Mouse (Mus musculus) adrenal gland, adult 2 months (tissue): ENCODE results near the gene Stambp. TPM values are rescaled to one million over a fixed set of nuclear protein-coding genes. Genes with fewer than 3 reads are reported as not detected.
A peak's percentile ranks its signal among the peaks of the same experiment; 100 is the strongest.

Experiments
- DNase-seq: peaks from one replicate; pipeline ENCODE4 v3.0.0; 2021
- polyA plus RNA-seq: library from polyadenylated mRNA; depleted of rRNA; stranded (reverse); fragments of >200 nt; gene quantifications from 2 replicates; pipeline ENCODE4 v1.2.3, GENCODE M21; 2012; rRNA removed
- total RNA-seq, 2 experiments: library from RNA; stranded (reverse); gene quantifications; 2 replicates each; pipeline ENCODE4 v1.2.3; 2021

Gene Stambp
- total and polyA plus RNA-seq, 3 experiments = 4.4 to 22.7 (median 22.3) TPM

- DNase-seq = no peak
Observed at GRCm38 (mm10) chr6:83501524-83502310, 70.8 kb downstream of the Stambp start.

GRCm38 (mm10) chr6:83500462-83500861 is 72.1 kb downstream of the Stambp start:
- no peak for DNase-seq

- DNase-seq = no peak
Observed at GRCm38 (mm10) chr6:83499078-83499477, 73.5 kb downstream of the Stambp start.

- DNase-seq = peak; percentile 78
Observed at GRCm38 (mm10) chr6:83496753-83497710, 75.5 kb downstream of the Stambp start.

GRCm38 (mm10) chr6:83496009-83496752 is 76.3 kb downstream of the Stambp start:
- DNase-seq = peak; percentile 92

Other genes starting within 250 kb of the Stambp start
- 10 to 100 TPM; 17.8 to 30.8 TPM for gene Mthfd2, start 246.8 kb downstream of the Stambp start, total RNA-seq
- gene Mthfd2, start 246.8 kb downstream of the Stambp start, polyA plus RNA-seq = 2.5 and 3.8 TPM in 2 replicates
- 10 to 100 TPM; 62.1 to 77.7 TPM for gene Mob1a, start 246.7 kb downstream of the Stambp start, total RNA-seq
- gene Mob1a, start 246.7 kb downstream of the Stambp start, polyA plus RNA-seq = 44.4 and 52.1 TPM in 2 replicates
- 100 to 1,000 TPM; 204 to 358 TPM for gene Bola3, start 223.6 kb downstream of the Stambp start, total RNA-seq
- 303 and 351 TPM in 2 replicates for gene Bola3, start 223.6 kb downstream of the Stambp start, polyA plus RNA-seq
- 10 to 100 TPM; 22.9 to 26.0 TPM for gene Tet3, start 113.6 kb downstream of the Stambp start, total RNA-seq
- gene Tet3, start 113.6 kb downstream of the Stambp start, polyA plus RNA-seq = 6.8 and 8.7 TPM in 2 replicates
- 10 to 100 TPM; 45.1 to 49.5 TPM for gene Dguok, start 65.8 kb downstream of the Stambp start, total RNA-seq
- gene Dguok, start 65.8 kb downstream of the Stambp start, polyA plus RNA-seq = 47.3 and 49.3 TPM in 2 replicates
- under 1 TPM; 0.81 to 0.97 TPM for gene Actg2, start 36.5 kb downstream of the Stambp start, total RNA-seq
- gene Actg2, start 36.5 kb downstream of the Stambp start, polyA plus RNA-seq = 0.80 and 1.9 TPM in 2 replicates
- under 1 TPM in 1 of 2 experiments, not detected in 1; 0.23 TPM for gene Clec4f, start 83.5 kb upstream of the Stambp start, total RNA-seq
- gene Clec4f, start 83.5 kb upstream of the Stambp start, polyA plus RNA-seq = not detected in 2 replicates
- not detected for gene Cd207, start 105.1 kb upstream of the Stambp start, total RNA-seq
- 0.10 TPM in 1 of 2 replicates, not detected in the other for gene Cd207, start 105.1 kb upstream of the Stambp start, polyA plus RNA-seq
- not detected for gene Vax2, start 138.5 kb upstream of the Stambp start, total RNA-seq
- not detected in 2 replicates for gene Vax2, start 138.5 kb upstream of the Stambp start, polyA plus RNA-seq
- not detected for gene Atp6v1b1, start 170.3 kb upstream of the Stambp start, total RNA-seq
- gene Atp6v1b1, start 170.3 kb upstream of the Stambp start, polyA plus RNA-seq = not detected in 2 replicates
- gene Ankrd53, start 189.9 kb upstream of the Stambp start, total RNA-seq = not detected
- gene Ankrd53, start 189.9 kb upstream of the Stambp start, polyA plus RNA-seq = 0.06 TPM in 1 of 2 replicates, not detected in the other
- 100 to 1,000 TPM; 181 to 195 TPM for gene Tex261, start 203.1 kb upstream of the Stambp start, total RNA-seq
- gene Tex261, start 203.1 kb upstream of the Stambp start, polyA plus RNA-seq = 148 and 156 TPM in 2 replicates
- 10 to 100 TPM; 39.9 to 46.9 TPM for gene Nagk, start 222.3 kb upstream of the Stambp start, total RNA-seq
- gene Nagk, start 222.3 kb upstream of the Stambp start, polyA plus RNA-seq = 23.2 and 29.4 TPM in 2 replicates